Mouse (Mus musculus): ENCODE data around the gene Slc30a2. TPM values are rescaled to one million over a fixed set of nuclear protein-coding genes. Genes with fewer than 3 reads are reported as not detected.
"Not testable (repeated sequence)": the region's sequence is repeated elsewhere in the genome, so short reads cannot be mapped to it uniquely, and the experiment has no call there.

The Slc30a2 gene
- polyA plus RNA-seq, 1 experiment from 2014 or later, result 0.06 TPM

DNA sequence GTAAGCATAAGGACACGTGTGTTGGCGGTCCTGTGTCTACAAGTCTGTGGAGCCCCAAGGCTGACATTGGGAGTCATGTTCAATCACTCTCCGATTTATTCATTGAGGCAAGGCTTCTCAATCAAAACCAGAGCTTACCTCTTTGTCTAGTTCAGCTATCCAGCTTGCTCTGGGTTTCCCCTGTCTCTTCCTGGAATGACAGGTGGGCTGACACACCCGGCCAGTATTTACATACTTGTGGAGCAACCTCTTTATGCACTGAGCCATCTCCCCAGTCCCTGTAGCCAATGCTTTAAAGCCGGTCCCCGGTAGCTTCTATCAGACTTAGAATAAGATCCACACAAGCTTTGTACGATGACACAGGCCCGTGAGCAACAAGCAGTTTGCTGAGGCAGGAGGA lies 36.5 kb downstream of the Slc30a2 start:
- Histone ChIP-seq H3K9ac (no peak overlapping the region), H3K36me3 (replicated peaks) (no peaks in the 10 kb centered on the region), H3K27ac (replicated peaks) (no peak overlapping the region), H3K4me2 (no peak overlapping the region), H3K4me1 (replicated peaks) (no peaks in the 10 kb centered on the region), H3K4me3 (replicated peaks) (no peak overlapping the region), H3K9me3 (replicated peaks) (no peaks in the 10 kb centered on the region), H3K27me3 (no peaks in the 10 kb centered on the region)
- WGBS (ENCODE audit: insufficient replicate concordance), result 69% methylated on average over 8 of the region's 8 CpGs
- ATAC-seq (ENCODE audit: insufficient read depth), result no peak

DNA sequence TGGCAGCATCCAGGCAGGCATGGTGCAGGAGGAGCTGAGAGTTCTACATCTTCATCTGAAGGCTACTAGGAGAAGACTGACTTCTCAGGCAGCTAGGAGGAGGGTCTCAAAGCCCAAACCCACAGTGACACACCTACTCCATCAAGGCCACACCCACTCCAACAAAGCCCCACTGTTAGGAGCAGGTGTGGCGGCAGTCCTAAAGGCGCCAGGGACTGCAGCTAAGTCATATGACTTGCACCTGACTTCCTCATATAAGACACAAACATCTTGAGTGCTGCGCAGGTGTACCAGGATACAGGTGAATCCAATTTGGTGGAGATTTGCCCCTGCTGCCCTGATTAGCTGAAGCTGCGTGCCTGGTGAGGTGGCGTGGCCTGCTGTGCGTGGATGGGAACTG lies 40.8 kb downstream of the Slc30a2 start, which contains the start of gene Extl1:
Gene Extl1, minus strand, starts transcription at position 101 of the 400 bp plus-strand sequence.
- not testable (repeated sequence) for H3K36me3 ChIP-seq (replicated peaks); H3K9me3 ChIP-seq (replicated peaks); H3K4me3 ChIP-seq (replicated peaks); H3K27me3 ChIP-seq; H3K9ac ChIP-seq; H3K27ac ChIP-seq (replicated peaks); ATAC-seq (ENCODE audit: insufficient read depth); H3K4me2 ChIP-seq; H3K4me1 ChIP-seq (replicated peaks)
- 83% methylated on average over 2 of the region's 6 CpGs for WGBS (ENCODE audit: insufficient replicate concordance)

GRCm38 (mm10) chr4:134387268-134387667 lies 44.3 kb downstream of the Slc30a2 start:
- Histone ChIP-seq H3K4me2 (no peak overlapping the region), H3K27ac (replicated peaks) (no peak overlapping the region), H3K4me1 (replicated peaks) (no peaks in the 10 kb centered on the region), H3K4me3 (replicated peaks) (no peak overlapping the region), H3K9ac (no peak overlapping the region), H3K27me3 (peaks cover 5% of the 10 kb centered on the region; the same call in 1 of the 2 replicates), H3K36me3 (replicated peaks) (no peaks in the 10 kb centered on the region), H3K9me3 (replicated peaks) (no peaks in the 10 kb centered on the region)
- no peak for ATAC-seq (ENCODE audit: insufficient read depth)
- 53% methylated on average over 6 of the region's 6 CpGs for WGBS (ENCODE audit: insufficient replicate concordance)

DNA sequence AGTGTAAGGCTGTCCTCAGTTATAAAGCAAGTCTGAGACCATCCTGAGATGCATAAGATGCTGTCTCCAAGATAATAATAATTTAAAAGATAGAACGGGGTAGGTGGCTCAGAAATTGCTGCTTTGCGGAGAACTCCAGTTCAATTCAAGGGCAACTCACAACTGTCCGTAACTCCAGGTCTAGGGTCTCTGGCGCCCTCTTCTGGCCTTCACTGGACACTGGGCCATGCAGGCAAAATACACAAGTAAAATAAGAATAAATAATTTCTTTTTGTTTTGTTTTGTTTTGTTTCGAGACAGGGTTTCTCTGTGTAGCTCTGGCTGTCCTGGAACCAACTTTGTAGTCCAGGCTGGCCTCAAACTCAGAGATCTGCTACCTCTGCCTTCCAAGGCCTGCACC lies 45.4 kb downstream of the Slc30a2 start:
- Histone ChIP-seq H3K9me3 (replicated peaks) (no peaks in the 10 kb centered on the region), H3K4me3 (replicated peaks) (no peak overlapping the region), H3K4me2 (no peak overlapping the region), H3K36me3 (replicated peaks) (no peaks in the 10 kb centered on the region), H3K27ac (replicated peaks) (no peak overlapping the region), H3K27me3 (peaks cover 5% of the 10 kb centered on the region; the same call in 1 of the 2 replicates), H3K4me1 (replicated peaks) (no peaks in the 10 kb centered on the region), H3K9ac (no peak overlapping the region)
- ATAC-seq (ENCODE audit: insufficient read depth), result no peak
- 11% methylated on average over 5 of the region's 5 CpGs for WGBS (ENCODE audit: insufficient replicate concordance)

DNA sequence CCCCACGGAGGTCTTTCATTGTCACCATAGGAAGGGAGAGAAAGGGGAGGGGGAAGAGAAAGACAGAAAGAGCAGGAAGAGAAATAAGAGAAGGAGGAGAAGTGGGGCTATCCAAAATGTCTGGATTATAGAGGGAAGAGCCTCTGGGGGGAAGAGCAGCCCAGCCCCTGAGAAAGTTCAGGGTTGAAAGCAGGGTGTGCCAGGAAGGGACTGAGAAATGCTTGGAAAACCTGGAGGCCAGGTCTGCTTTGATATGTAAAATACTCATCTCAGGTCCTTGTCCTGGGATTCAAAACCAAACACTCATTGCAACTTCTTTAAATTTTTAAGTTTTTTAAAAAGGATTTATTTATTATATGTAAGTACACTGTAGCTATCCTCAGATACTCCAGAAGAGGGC lies 48.7 kb downstream of the Slc30a2 start:
- H3K27ac ChIP-seq (replicated peaks), result no peak overlapping the region
- no peak overlapping the region for H3K4me3 ChIP-seq (replicated peaks)
- no peak overlapping the region for H3K9ac ChIP-seq
- no peak overlapping the region for H3K4me2 ChIP-seq
- peaks cover 8% of the 10 kb centered on the region; the same call in 1 of the 2 replicates for H3K27me3 ChIP-seq
- H3K9me3 ChIP-seq (replicated peaks), result no peaks in the 10 kb centered on the region
- 64% methylated on average over 1 of the region's 1 CpGs for WGBS (ENCODE audit: insufficient replicate concordance)
- peaks cover 11% of the 10 kb centered on the region; the same call in 1 of the 2 replicates for H3K4me1 ChIP-seq (replicated peaks)
- H3K36me3 ChIP-seq (replicated peaks), result no peaks in the 10 kb centered on the region
- no peak for ATAC-seq (ENCODE audit: insufficient read depth)

DNA sequence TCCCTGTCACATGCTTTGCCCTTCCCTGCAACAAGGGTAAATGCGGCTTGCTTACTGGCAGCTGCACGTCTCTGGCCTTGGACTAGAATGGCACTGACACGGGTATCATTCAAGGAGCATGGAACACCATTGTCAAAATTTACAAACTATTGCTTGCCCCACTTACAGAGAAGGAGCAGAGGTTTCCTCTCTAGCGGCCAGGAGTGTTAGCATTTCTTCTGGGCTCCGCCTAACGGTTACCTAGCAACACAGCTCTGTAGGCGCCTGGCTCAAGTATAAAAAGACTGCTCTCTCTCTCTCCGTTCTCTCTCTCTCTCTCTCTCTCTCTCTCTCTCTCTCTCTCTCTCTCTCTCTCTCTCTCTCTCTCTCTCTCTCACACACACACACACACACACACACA lies 49.6 kb downstream of the Slc30a2 start:
- Histone ChIP-seq H3K9ac (no peak overlapping the region), H3K4me3 (replicated peaks) (no peak overlapping the region), H3K27me3 (peaks cover 3% of the 10 kb centered on the region; the same call in 1 of the 2 replicates), H3K36me3 (replicated peaks) (no peaks in the 10 kb centered on the region), H3K9me3 (replicated peaks) (no peaks in the 10 kb centered on the region), H3K4me2 (no peak overlapping the region), H3K4me1 (replicated peaks) (peaks cover 17% of the 10 kb centered on the region), H3K27ac (replicated peaks) (no peak overlapping the region)
- 23% methylated on average over 8 of the region's 8 CpGs for WGBS (ENCODE audit: insufficient replicate concordance)
- no peak for ATAC-seq (ENCODE audit: insufficient read depth)

GRCm38 (mm10) chr4:134393026-134393425 lies 50.0 kb downstream of the Slc30a2 start:
- 27% methylated on average over 12 of the region's 12 CpGs for WGBS (ENCODE audit: insufficient replicate concordance)
- H3K4me1 ChIP-seq (replicated peaks), result peaks cover 19% of the 10 kb centered on the region
- no peak overlapping the region for H3K4me3 ChIP-seq (replicated peaks)

DNA sequence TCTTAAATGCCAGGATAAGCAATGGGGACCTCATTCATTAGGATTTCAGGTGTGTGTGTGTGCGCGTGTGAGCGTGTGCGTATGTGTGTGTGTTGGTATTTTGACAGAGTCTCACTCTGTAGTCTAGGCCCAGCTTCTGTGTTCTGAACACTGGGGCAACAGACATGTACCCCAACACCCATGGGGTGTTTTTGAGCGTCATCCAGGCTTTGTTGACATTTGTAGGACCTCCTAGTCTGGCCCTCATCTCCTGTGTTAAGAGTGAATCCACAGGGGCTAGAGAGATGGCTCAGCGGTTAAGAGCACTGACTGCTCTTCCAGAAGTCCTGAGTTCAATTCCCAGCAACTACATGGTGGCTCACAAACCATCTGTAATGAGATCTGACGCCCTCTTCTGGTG lies 52.2 kb downstream of the Slc30a2 start:
- no peak for ATAC-seq (ENCODE audit: insufficient read depth)
- peaks cover 3% of the 10 kb centered on the region; the same call in 1 of the 2 replicates for H3K27me3 ChIP-seq
- H3K4me1 ChIP-seq (replicated peaks), result peaks cover 26% of the 10 kb centered on the region
- no peak overlapping the region for H3K4me3 ChIP-seq (replicated peaks)
- H3K9me3 ChIP-seq (replicated peaks), result no peaks in the 10 kb centered on the region
- H3K4me2 ChIP-seq, result no peak overlapping the region
- H3K9ac ChIP-seq, result no peak overlapping the region
- no peaks in the 10 kb centered on the region for H3K36me3 ChIP-seq (replicated peaks)
- no peak overlapping the region for H3K27ac ChIP-seq (replicated peaks)
- WGBS (ENCODE audit: insufficient replicate concordance), result 81% methylated on average over 7 of the region's 7 CpGs

More at GRCm38 (mm10) chr4:134393026-134393425, 50.0 kb downstream of the Slc30a2 start:
- no peak overlapping the region for H3K27ac ChIP-seq (replicated peaks)
- H3K36me3 ChIP-seq (replicated peaks), result no peaks in the 10 kb centered on the region
- H3K9ac ChIP-seq, result no peak overlapping the region
- peaks cover 3% of the 10 kb centered on the region; the same call in 1 of the 2 replicates for H3K27me3 ChIP-seq
- ATAC-seq (ENCODE audit: insufficient read depth), result no peak
- no peaks in the 10 kb centered on the region for H3K9me3 ChIP-seq (replicated peaks)
- H3K4me2 ChIP-seq, result no peak overlapping the region

- 1% methylated on average over 31 of the region's 31 CpGs for WGBS (ENCODE audit: insufficient replicate concordance)
- H3K9ac ChIP-seq, result peak within 1 kb of the TSS; percentile 58
- H3K27ac ChIP-seq (replicated peaks), result peak within 1 kb of the TSS; percentile 78
- H3K4me2 ChIP-seq, result peak within 1 kb of the TSS; percentile 80
- peak; percentile 96 for ATAC-seq (ENCODE audit: insufficient read depth)
- H3K4me3 ChIP-seq (replicated peaks), result peak within 1 kb of the TSS; percentile 57
- H3K4me1 ChIP-seq (replicated peaks), result peaks cover 35% of the 10 kb centered on the region
- H3K36me3 ChIP-seq (replicated peaks), result no peaks in the 10 kb centered on the region
- H3K9me3 ChIP-seq (replicated peaks), result no peaks in the 10 kb centered on the region
- H3K27me3 ChIP-seq, result peaks cover 3% of the 10 kb centered on the region; the same call in 1 of the 2 replicates
Measured at GRCm38 (mm10) chr4:134395977-134396825, 53.2 kb downstream of the Slc30a2 start, which contains the start of gene Pafah2. Gene Pafah2 (plus strand): TSS chr4:134396320.

- peak overlapping the region; percentile 80 for H3K4me2 ChIP-seq
- 30% methylated on average over 7 of the region's 7 CpGs for WGBS (ENCODE audit: insufficient replicate concordance)
Measured at GRCm38 (mm10) chr4:134397121-134397520, 54.1 kb downstream of the Slc30a2 start.

DNA sequence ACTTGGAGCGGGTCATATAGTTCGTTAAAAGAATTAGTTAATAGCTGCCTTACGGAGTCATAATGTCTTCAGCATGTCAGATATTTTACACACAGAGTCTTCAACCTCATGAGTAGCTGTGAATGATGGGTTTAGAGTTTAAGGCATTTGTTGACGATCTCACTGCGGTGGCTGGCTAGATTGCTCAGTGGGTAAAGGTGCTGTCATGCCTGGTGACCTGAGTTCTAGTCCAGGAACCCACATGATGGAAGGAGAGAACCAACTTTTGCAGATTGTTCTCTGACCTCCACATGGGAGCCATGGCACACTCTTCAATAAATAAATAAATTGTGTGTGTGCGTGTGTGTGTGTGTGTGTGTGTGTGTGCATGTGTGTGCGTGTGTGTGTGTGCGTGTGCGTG lies 54.8 kb downstream of the Slc30a2 start:
- H3K4me3 ChIP-seq (replicated peaks), result peak overlapping the region; percentile 57; the same call in 1 of the 2 replicates
- peak overlapping the region; percentile 78; the same call in 1 of the 2 replicates for H3K27ac ChIP-seq (replicated peaks)
- WGBS (ENCODE audit: insufficient replicate concordance), result 75% methylated on average over 9 of the region's 9 CpGs
- no peak overlapping the region for H3K9ac ChIP-seq
- ATAC-seq (ENCODE audit: insufficient read depth), result no peak
- H3K4me1 ChIP-seq (replicated peaks), result peaks cover 51% of the 10 kb centered on the region
- no peaks in the 10 kb centered on the region for H3K36me3 ChIP-seq (replicated peaks)
- H3K9me3 ChIP-seq (replicated peaks), result no peaks in the 10 kb centered on the region
- H3K4me2 ChIP-seq, result peak overlapping the region; percentile 80; the same call in 1 of the 2 replicates
- H3K27me3 ChIP-seq, result peaks cover 8% of the 10 kb centered on the region

More at GRCm38 (mm10) chr4:134397121-134397520, 54.1 kb downstream of the Slc30a2 start:
- Histone ChIP-seq H3K27me3 (peaks cover 3% of the 10 kb centered on the region; the same call in 1 of the 2 replicates), H3K9me3 (replicated peaks) (no peaks in the 10 kb centered on the region), H3K4me3 (replicated peaks) (peak overlapping the region; percentile 57), H3K36me3 (replicated peaks) (no peaks in the 10 kb centered on the region), H3K9ac (peak overlapping the region; percentile 58; the same call in 1 of the 2 replicates), H3K4me1 (replicated peaks) (peaks cover 44% of the 10 kb centered on the region), H3K27ac (replicated peaks) (peak overlapping the region; percentile 78)
- no peak for ATAC-seq (ENCODE audit: insufficient read depth)
